Mouse (Mus musculus): ENCODE measurements around the gene H60b.
"Not testable (repeated sequence)": the region's sequence is repeated elsewhere in the genome, so short reads cannot be mapped to it uniquely, and the experiment has no call there.

Gene H60b

GRCm38 (mm10) chr10:22158310-22158999 is at the start of gene H60b, which contains the start of gene Raet1e:
TSS of gene H60b (plus strand) at chr10:22158586.
TSS of gene Raet1e (plus strand) at chr10:22158569.
- DNase-seq (ENCODE audit: low spot score in 2 of 2) = not testable (repeated sequence)

GRCm38 (mm10) chr10:22140665-22141280 is 17.6 kb upstream of the H60b start:
- peak in 1 of 2 experiments; percentile 16 for DNase-seq (ENCODE audit: low spot score in 2 of 2)

- DNase-seq (ENCODE audit: low spot score in 2 of 2) = peak; percentile 16 to 77
Observed at GRCm38 (mm10) chr10:22142194-22142593, 16.2 kb upstream of the H60b start.

- no peak for DNase-seq (ENCODE audit: low spot score in 2 of 2)
Observed at GRCm38 (mm10) chr10:22142926-22143325, 15.5 kb upstream of the H60b start.

GRCm38 (mm10) chr10:22148441-22149072 is 9.8 kb upstream of the H60b start:
- peak; percentile 52 to 55 for DNase-seq (ENCODE audit: low spot score in 2 of 2)

GRCm38 (mm10) chr10:22149073-22149690 is 9.2 kb upstream of the H60b start, which contains the start of gene E030030I06Rik:
TSS of gene E030030I06Rik (minus strand) at chr10:22149270.
- no peak for DNase-seq (ENCODE audit: low spot score in 2 of 2)

GRCm38 (mm10) chr10:22149691-22150465 is 8.5 kb upstream of the H60b start:
- DNase-seq (ENCODE audit: low spot score in 2 of 2) = peak in 1 of 2 experiments; percentile 6

GRCm38 (mm10) chr10:22150593-22150992 is 7.8 kb upstream of the H60b start:
- DNase-seq (ENCODE audit: low spot score in 2 of 2) = peak; percentile 4 to 13

- DNase-seq (ENCODE audit: low spot score in 2 of 2) = not testable (repeated sequence)
Observed at GRCm38 (mm10) chr10:22151056-22151862, 7.1 kb upstream of the H60b start.

GRCm38 (mm10) chr10:22151863-22152640 is 6.3 kb upstream of the H60b start:
- DNase-seq (ENCODE audit: low spot score in 2 of 2) = not testable (repeated sequence)

GRCm38 (mm10) chr10:22153147-22153690 is 5.2 kb upstream of the H60b start:
- DNase-seq (ENCODE audit: low spot score in 2 of 2) = not testable (repeated sequence)

GRCm38 (mm10) chr10:22154127-22154526 is 4.3 kb upstream of the H60b start:
- not testable (repeated sequence) for DNase-seq (ENCODE audit: low spot score in 2 of 2)

- DNase-seq (ENCODE audit: low spot score in 2 of 2) = no peak
Observed at GRCm38 (mm10) chr10:22154871-22155799, 3.3 kb upstream of the H60b start.

GRCm38 (mm10) chr10:22159131-22159561 is 760 bp downstream of the H60b start:
- no peak for DNase-seq (ENCODE audit: low spot score in 2 of 2)

GRCm38 (mm10) chr10:22159581-22160140 is 1.3 kb downstream of the H60b start:
- DNase-seq (ENCODE audit: low spot score in 2 of 2) = no peak

- DNase-seq (ENCODE audit: low spot score in 2 of 2) = not testable (repeated sequence)
Observed at GRCm38 (mm10) chr10:22163279-22163678, 4.9 kb downstream of the H60b start.

GRCm38 (mm10) chr10:22163705-22164583 is 5.6 kb downstream of the H60b start:
- DNase-seq (ENCODE audit: low spot score in 2 of 2) = peak; percentile 46 to 73

Data from thymus, postnatal 10 days (tissue).